Mouse (Mus musculus): ENCODE data around the gene Clba1. TPM values are rescaled to one million over a fixed set of nuclear protein-coding genes. Genes with fewer than 3 reads are reported as not detected.
A peak's percentile ranks its signal among the peaks of the same experiment; 100 is the strongest.

The Clba1 gene
- polyA plus RNA-seq, 1 experiment from 2014 or later = 9.5 TPM

DNA sequence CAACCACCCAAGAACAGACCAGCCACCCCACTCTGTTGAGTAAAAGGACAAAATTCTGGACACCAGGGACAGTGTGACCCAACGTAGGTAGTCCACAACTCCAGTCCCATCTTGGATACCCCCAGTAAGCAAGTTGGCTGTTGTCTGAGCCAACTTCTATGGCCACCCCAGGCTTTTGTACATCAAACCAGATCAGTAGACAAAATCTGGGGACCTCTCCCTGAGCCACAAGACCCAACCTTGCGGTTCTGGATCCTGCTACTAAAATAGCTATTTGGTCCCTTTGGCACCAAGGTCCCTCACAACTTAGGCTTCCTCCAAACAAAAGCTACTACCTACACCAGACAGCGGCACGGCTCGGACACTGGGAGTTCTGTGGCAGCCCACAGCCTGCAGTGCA, 13.7 kb upstream of the Clba1 start:
- ATAC-seq (ENCODE audit: insufficient number of reproducible peaks, low FRiP score) = no peak
- 86% methylated on average over 5 of the region's 5 CpGs for WGBS

DNA sequence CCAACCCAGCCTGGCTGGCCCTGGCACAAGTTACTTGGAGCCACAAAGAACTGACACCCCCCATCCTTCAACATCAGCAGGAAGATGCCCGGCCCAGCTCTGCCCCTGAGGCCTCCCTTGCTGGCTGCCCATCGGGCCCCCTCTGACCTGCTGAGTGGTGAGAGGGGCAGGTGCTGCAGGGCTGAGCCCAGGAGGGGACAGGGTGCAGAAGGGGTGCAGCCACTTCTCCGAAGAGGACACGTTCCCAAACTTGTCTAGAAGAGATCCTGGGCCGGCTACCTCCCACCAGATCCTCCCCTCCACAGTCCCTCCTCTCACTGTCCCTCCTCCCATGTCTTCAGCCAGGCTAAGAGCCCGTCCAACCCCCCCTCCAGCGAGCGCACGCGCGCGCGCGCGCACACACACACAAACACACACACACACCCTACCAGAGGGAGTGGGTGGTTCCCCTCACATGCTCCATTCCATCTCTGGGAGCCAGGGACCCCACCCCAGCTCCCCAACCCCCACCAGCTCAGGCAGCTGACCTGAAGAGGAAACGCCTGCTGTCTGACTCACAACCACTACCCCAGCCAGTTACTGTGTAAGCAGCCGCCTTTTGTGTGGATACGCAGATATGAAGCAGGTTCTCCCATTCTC, 13.2 kb upstream of the Clba1 start:
- peaks cover 35% of the 10 kb centered on the region for H3K27me3 ChIP-seq (replicated peaks)
- peak overlapping the region; percentile 34; the same call in 1 of the 2 replicates for H3K9ac ChIP-seq
- H3K27ac ChIP-seq (ENCODE audit: poor library complexity, severe bottlenecking) = no peak overlapping the region
- ATAC-seq (ENCODE audit: insufficient number of reproducible peaks, low FRiP score) = peak; percentile 63
- H3K9me3 ChIP-seq (replicated peaks) = no peaks in the 10 kb centered on the region
- peaks cover 56% of the 10 kb centered on the region for H3K4me1 ChIP-seq (replicated peaks)
- no peaks in the 10 kb centered on the region for H3K36me3 ChIP-seq
- peak overlapping the region; percentile 38 for H3K4me2 ChIP-seq
- 48% methylated on average over 18 of the region's 18 CpGs for WGBS
- H3K4me3 ChIP-seq = 0 out of 2 replicates have a peak overlapping the region, but pooled peaks have one; percentile 13

More for the DNA sequence above, 13.7 kb upstream of the Clba1 start:
- Histone ChIP-seq H3K27ac (ENCODE audit: poor library complexity, severe bottlenecking) (0 out of 2 replicates have a peak overlapping the region, but pooled peaks have one; percentile 70), H3K9me3 (replicated peaks) (no peaks in the 10 kb centered on the region), H3K36me3 (no peaks in the 10 kb centered on the region), H3K27me3 (replicated peaks) (peaks cover 33% of the 10 kb centered on the region), H3K9ac (0 out of 2 replicates have a peak overlapping the region, but pooled peaks have one; percentile 34), H3K4me2 (peak overlapping the region; percentile 38), H3K4me3 (no peak overlapping the region), H3K4me1 (replicated peaks) (peaks cover 55% of the 10 kb centered on the region)

DNA sequence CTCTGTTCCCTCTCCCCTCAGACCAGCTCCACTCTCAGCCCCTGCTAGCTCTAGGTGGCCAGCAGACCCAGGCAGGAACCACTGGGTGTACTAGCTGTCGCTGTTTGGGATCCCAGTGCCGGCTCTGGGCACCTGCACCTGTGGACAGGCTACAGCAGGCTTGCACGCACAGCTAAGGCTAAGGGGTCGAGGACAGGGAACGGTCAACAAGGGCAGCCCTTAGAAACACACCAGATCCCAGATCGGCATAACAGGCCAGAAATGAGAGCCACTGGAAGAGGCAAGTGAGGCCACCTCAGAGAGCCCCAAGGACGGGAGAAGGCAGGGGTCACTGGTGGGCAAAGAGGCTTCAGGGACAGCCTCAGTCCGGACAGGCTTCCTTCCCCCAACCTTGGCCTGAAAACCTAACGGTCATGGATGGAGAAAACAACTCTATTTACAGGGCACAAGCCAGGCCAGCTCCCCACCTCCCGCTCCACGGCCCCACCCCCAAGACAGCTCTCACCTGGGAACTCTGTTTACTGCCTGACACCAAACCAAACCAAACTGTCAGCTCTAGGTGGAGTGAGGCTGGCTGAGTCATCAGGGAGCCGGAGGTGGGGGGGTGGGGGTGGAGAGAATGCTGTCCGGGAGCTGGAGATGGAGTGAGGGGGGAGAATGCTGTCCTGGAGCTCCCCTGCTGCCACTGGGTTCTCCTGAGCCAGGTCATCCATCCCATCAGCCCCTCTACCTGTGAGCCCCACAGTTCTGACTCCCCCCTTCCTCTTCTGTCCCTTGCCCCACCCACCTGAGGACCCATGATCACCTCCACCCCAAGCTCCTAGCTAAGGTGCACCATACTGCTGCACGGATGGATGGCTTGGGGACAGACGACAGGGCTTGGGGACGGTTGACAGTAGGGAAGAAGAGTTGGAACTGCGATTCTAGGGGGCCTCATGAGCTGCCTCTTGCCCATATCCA, 11.9 kb upstream of the Clba1 start:
- WGBS = 42% methylated on average over 17 of the region's 17 CpGs
- H3K4me1 ChIP-seq (replicated peaks) = peaks cover 63% of the 10 kb centered on the region
- H3K4me3 ChIP-seq = no peak overlapping the region
- peaks cover 47% of the 10 kb centered on the region for H3K27me3 ChIP-seq (replicated peaks)
- no peak overlapping the region for H3K27ac ChIP-seq (ENCODE audit: poor library complexity, severe bottlenecking)
- no peak overlapping the region; the same call in 1 of the 2 replicates for H3K4me2 ChIP-seq
- no peaks in the 10 kb centered on the region for H3K9me3 ChIP-seq (replicated peaks)
- no peak overlapping the region for H3K9ac ChIP-seq
- no peaks in the 10 kb centered on the region for H3K36me3 ChIP-seq
- no peak for ATAC-seq (ENCODE audit: insufficient number of reproducible peaks, low FRiP score)

DNA sequence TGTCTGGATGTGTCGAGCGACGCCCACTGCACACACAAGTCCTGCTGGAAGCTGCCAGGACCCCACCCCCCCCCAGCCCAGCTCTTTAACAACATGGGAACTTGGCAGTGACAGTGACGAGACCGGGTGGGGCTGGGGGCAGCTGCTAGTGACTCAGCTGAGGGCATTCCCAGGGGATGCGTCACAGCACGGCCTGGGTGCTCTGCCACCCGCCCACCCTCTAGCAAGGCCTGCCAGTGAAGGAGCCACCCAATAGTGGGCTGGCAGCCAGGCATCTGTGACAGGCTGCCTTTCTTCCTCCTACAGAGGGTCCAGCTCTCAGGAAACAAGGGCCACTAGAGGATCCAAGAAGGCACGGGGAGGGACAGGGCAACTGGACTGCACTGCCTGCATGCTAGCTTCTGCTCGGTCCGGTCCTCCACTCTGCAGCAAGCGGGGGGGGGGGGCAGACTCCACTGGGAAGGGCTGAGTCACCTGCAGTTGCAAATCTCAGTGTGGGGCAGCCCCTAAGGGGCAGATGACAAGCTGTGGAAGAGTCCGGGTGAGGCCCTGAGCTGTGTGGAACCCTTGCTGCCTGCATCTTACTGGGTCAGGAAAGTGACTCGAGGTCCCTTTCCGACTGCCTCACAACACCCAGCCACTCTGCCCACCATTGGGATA, 10.9 kb upstream of the Clba1 start:
- H3K36me3 ChIP-seq = no peaks in the 10 kb centered on the region
- no peak overlapping the region for H3K4me3 ChIP-seq
- 0 out of 2 replicates have a peak overlapping the region, but pooled peaks have one; percentile 26 for H3K9ac ChIP-seq
- H3K27me3 ChIP-seq (replicated peaks) = peaks cover 53% of the 10 kb centered on the region
- peaks cover 73% of the 10 kb centered on the region for H3K4me1 ChIP-seq (replicated peaks)
- H3K9me3 ChIP-seq (replicated peaks) = no peaks in the 10 kb centered on the region
- no peak overlapping the region; the same call in 1 of the 2 replicates for H3K4me2 ChIP-seq
- no peak for ATAC-seq (ENCODE audit: insufficient number of reproducible peaks, low FRiP score)
- no peak overlapping the region for H3K27ac ChIP-seq (ENCODE audit: poor library complexity, severe bottlenecking)
- WGBS = 41% methylated on average over 15 of the region's 15 CpGs

GRCm38 (mm10) chr12:112798332-112798681, 10.4 kb upstream of the Clba1 start:
- Histone ChIP-seq H3K27me3 (replicated peaks) (peaks cover 58% of the 10 kb centered on the region), H3K9me3 (replicated peaks) (no peaks in the 10 kb centered on the region), H3K9ac (no peak overlapping the region), H3K4me2 (no peak overlapping the region), H3K36me3 (no peaks in the 10 kb centered on the region), H3K27ac (ENCODE audit: poor library complexity, severe bottlenecking) (no peak overlapping the region), H3K4me1 (replicated peaks) (peaks cover 70% of the 10 kb centered on the region), H3K4me3 (no peak overlapping the region)
- no peak for ATAC-seq (ENCODE audit: insufficient number of reproducible peaks, low FRiP score)
- WGBS = 47% methylated on average over 5 of the region's 5 CpGs

- H3K9me3 ChIP-seq (replicated peaks) = no peaks in the 10 kb centered on the region
- H3K4me1 ChIP-seq (replicated peaks) = peaks cover 67% of the 10 kb centered on the region
- H3K4me3 ChIP-seq = no peak overlapping the region
- 62% methylated on average over 5 of the region's 5 CpGs for WGBS
- ATAC-seq (ENCODE audit: insufficient number of reproducible peaks, low FRiP score) = no peak
- H3K36me3 ChIP-seq = no peaks in the 10 kb centered on the region
- H3K4me2 ChIP-seq = no peak overlapping the region
- no peak overlapping the region for H3K27ac ChIP-seq (ENCODE audit: poor library complexity, severe bottlenecking)
- H3K9ac ChIP-seq = no peak overlapping the region
- peaks cover 62% of the 10 kb centered on the region for H3K27me3 ChIP-seq (replicated peaks)
These were observed 10.0 kb upstream of the Clba1 start for GRCm38 (mm10) chr12:112798716-112799115.

DNA sequence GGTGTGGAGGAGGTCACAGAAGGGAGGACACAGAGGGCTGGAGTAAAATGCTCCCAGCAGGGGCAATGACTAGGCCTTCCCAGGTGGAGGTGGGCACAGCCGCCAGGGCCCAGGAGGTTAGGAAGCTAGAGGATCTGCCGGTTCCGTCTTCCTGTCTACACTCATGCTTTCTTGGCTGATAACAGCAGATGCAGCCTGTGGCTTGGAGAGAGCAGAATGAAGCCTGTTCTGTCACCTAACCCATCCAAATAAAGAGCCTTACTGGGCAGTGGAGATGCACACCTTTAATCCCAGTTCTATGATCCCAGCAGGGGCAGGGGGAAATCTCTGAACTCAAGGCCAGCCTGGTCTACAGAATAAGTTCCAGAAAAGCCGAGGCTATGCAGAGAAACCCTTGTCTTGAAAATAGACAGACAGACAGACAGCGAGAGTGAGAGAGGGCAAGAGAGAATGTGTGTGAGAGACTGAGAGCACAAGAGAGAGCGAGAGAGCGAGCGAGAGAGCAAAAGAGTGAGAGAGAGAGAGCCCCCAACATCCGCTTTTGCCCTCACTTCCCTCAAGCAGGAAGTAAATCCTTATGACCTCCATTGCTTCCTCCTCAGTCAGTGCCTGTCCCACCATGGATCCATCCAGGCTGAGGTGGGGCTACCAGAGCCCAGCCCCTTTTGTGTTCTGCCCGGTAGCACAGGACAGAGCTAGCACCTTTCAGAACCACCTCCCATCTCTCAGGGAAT, 9.3 kb upstream of the Clba1 start:
- Histone ChIP-seq H3K36me3 (no peaks in the 10 kb centered on the region), H3K27me3 (replicated peaks) (peaks cover 64% of the 10 kb centered on the region), H3K9me3 (replicated peaks) (no peaks in the 10 kb centered on the region), H3K9ac (no peak overlapping the region), H3K4me3 (no peak overlapping the region), H3K4me2 (no peak overlapping the region), H3K4me1 (replicated peaks) (peaks cover 63% of the 10 kb centered on the region), H3K27ac (ENCODE audit: poor library complexity, severe bottlenecking) (no peak overlapping the region)
- ATAC-seq (ENCODE audit: insufficient number of reproducible peaks, low FRiP score) = no peak
- 68% methylated on average over 10 of the region's 10 CpGs for WGBS

DNA sequence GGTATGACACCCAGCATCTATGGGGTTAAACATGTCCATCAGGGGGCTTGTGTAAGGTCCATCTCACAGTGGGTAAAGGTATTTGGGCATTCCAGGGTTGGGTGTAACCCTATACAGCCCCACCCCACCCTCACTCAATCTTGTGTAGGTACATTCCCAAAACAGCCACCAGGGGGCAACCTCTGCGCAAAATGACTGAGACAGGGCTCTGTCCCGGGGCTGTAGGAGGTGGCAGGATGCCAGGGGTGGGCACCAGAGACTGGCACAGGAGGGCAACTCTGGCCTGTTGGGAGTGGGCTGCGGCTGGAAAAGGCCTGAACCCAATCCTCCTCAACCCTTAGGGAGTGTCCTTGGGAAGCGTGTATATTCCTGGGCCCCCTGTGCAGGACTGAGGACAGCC, 8.3 kb upstream of the Clba1 start:
- ATAC-seq (ENCODE audit: insufficient number of reproducible peaks, low FRiP score) = peak; percentile 12
- Histone ChIP-seq H3K9me3 (replicated peaks) (no peaks in the 10 kb centered on the region), H3K4me2 (no peak overlapping the region), H3K36me3 (no peaks in the 10 kb centered on the region), H3K27ac (ENCODE audit: poor library complexity, severe bottlenecking) (no peak overlapping the region), H3K27me3 (replicated peaks) (peaks cover 67% of the 10 kb centered on the region), H3K4me3 (no peak overlapping the region), H3K4me1 (replicated peaks) (peaks cover 52% of the 10 kb centered on the region), H3K9ac (no peak overlapping the region; the same call in 1 of the 2 replicates)
- WGBS = 15% methylated on average over 4 of the region's 4 CpGs

DNA sequence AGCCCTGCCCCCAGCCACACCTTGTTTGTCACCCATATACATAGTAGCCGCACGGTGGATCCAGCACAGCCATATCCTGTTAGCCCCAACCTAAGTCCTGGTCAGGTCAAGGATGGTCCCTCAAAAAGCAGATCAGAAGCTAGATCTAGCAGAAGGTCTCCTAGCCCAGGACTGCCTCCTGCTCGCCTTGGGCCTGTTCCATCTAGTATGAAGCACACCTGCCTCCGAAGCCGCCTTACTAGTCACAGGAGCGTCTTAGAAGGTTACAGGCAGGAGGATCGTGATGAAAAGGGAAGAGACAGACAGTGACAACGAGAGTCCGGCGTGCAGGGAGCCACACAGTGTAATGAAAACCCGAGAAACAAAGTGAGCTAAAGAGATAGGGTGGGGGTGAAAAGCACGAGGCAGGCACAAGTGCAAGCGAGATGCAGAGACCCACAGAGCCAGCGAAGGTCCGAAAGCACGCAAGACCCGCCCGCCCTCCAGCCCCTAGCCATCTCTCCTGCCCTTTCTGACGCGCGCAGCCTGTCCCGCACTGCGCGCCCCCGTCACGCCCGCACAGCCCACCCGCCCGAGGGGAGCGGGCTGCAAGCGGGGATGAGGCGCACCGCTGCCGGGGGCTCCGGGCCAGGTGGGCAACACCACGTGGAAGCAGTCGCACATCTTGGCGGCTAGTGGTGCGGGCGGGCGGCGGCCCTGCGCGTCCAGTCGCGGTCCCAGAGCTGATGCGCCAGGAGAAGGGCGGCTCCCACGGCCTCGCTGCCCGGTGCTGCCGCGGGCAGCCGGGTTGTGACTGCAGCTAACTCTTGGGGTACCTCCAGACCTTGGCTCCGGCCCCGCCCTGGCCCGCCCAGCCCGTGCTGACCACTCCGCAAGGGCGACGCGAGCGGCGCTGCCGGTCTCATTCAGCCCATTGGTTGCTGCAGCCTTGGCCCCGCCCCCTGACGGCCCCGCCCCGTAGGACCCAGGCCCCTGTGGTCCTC, 6.6 kb upstream of the Clba1 start, which contains the start of gene Ahnak2:
Gene Ahnak2, minus strand, starts transcription at position 794 of the 983 bp plus-strand sequence.
- Histone ChIP-seq H3K4me3 (peak within 1 kb of the TSS; percentile 58), H3K9ac (peak within 1 kb of the TSS; percentile 70), H3K27ac (ENCODE audit: poor library complexity, severe bottlenecking) (no peak within 1 kb of the TSS), H3K27me3 (replicated peaks) (peaks cover 69% of the 10 kb centered on the region), H3K36me3 (no peaks in the 10 kb centered on the region), H3K9me3 (replicated peaks) (no peaks in the 10 kb centered on the region), H3K4me2 (peak within 1 kb of the TSS; percentile 100), H3K4me1 (replicated peaks) (peaks cover 35% of the 10 kb centered on the region)
- 4% methylated on average over 67 of the region's 69 CpGs for WGBS
- ATAC-seq (ENCODE audit: insufficient number of reproducible peaks, low FRiP score) = peak; percentile 26; the same call in 1 of the 2 replicates

Measured in heart, embryonic 12.5 days (tissue).